Mouse (Mus musculus) heart, postnatal 14 days (tissue): ENCODE measurements around the gene Clcnkb. TPM values are rescaled to one million over a fixed set of nuclear protein-coding genes. Genes with fewer than 3 reads are reported as not detected.
A peak's percentile ranks its signal among the peaks of the same experiment; 100 is the strongest.

Experiments
- DNase-seq, 2 experiments: peaks; one replicate each; pipeline ENCODE4 v3.0.0; 2021 to 2022
- intact Hi-C: fragments of 180-260 bp; cut with DNase I; formaldehyde crosslinking; loops from one replicate; pipeline ENCODE4 v1.15.1; 2025
- long read RNA-seq, 2 experiments: library from polyadenylated mRNA; stranded (forward); transcript quantifications; one replicate each; pipeline ENCODE4 v2.0.0; 2021
- total RNA-seq, 2 experiments: library from RNA; stranded (reverse); gene quantifications; 2 replicates each; pipeline ENCODE4 v1.2.3; 2021

Gene Clcnkb
- 1 to 10 TPM in 1 of 2 experiments, under 1 TPM in 1; 0.83 to 1.5 TPM for total RNA-seq
- long read RNA-seq, experiment 1: 0 reads
- long read RNA-seq, experiment 2: 0 reads

DNA sequence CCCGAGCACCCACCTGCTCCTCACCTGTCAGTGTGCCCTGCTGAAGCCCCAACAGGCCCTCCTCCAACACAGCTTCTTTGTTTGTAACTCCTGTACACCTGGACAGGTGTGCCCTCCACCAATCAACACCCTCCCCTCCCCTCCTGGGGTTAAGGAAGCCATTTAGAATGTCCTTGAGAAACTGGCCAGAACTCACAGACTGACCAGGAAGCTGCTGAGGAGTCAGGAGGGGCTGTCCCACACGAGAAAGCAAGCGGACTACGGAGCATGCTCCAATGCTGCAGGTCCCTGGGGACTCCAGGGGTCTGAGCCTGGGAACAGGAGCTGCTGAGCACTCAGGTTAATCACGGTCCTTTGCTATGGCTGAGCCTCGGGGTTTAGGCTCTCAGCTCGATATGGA is at the start of gene Clcnkb:
Gene Clcnkb, minus strand, starts transcription at position 91 of the 400 bp plus-strand sequence.
- intact Hi-C loops: no loop called here
- no peak for DNase-seq

DNA sequence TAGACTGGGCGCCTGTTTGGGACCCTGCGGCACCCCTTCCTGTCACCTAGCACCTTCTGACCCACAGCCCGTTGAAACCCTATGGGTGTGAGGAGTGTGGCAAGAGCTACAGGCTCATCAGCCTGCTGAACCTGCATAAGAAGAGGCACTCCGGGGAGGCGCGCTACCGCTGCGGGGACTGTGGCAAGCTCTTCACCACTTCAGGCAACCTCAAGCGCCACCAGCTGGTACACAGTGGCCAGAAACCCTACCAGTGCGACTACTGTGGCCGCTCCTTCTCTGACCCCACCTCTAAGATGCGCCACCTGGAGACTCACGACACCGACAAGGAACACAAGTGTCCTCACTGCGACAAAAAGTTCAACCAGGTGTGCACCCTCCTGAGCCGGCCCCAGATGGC is 48.9 kb upstream of the Clcnkb start:
- intact Hi-C loops: no loop called here

DNA sequence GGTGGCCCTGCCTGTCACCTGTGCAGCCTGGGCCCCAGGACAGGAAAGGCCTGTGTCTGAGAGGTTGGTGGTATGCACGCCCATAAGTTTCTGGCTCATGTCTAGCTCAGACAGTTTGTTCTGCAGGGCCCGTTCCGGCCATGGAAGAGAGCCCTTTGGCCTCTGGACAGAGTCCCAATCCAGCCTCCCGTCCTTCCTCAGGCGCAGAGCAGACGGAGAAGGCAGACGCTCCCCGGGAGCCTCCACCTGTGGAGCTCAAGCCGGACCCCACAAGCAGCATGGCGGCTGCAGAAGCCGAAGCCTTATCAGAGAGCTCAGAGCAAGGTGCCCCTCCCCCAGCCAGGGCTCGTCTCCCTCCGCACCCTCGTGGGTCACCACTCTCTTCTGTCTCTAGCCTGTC is 47.7 kb upstream of the Clcnkb start:
- intact Hi-C loops: no loop called here
- no peak for DNase-seq

More for the DNA sequence above, 48.9 kb upstream of the Clcnkb start:
- no peak for DNase-seq

DNA sequence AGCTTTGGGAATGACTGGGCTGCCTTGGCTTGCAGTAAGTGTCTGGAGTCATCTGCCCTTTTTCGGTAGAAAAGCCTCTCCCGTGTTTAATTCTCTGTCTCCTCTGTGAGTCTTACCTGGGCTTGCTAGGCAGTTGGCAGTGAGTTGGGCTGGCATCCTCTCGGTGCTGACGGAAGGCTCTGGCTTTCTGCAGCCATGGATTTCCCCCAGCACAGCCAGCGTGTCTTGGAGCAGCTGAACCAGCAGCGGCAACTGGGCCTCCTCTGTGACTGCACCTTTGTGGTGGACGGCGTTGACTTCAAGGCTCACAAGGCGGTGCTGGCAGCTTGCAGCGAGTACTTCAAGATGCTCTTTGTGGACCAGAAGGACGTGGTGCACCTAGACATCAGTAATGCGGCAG is 45.8 kb upstream of the Clcnkb start:
- no peak for DNase-seq
- intact Hi-C loops: no loop called here

DNA sequence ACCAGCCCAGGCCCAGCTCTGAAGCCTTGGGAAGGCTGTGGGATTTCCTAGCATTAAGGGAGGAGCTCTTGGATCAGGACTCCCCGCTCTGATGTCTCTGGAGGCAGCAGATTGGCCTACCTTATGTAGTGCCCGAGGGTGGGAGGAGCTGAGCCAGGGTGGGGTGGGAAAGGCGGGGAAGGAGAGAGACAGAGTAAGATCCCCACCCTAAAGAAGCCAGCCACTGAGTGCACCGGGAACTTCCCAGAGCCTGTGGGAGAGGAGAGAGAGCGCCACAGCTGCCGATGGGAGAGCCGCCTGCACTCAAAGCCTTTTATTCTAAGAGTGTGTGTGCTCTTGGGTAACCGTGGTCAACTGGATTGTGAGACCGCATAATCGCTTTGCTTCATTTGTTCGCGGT is 45.3 kb upstream of the Clcnkb start:
- no peak for DNase-seq
- intact Hi-C loops: no loop called here

DNA sequence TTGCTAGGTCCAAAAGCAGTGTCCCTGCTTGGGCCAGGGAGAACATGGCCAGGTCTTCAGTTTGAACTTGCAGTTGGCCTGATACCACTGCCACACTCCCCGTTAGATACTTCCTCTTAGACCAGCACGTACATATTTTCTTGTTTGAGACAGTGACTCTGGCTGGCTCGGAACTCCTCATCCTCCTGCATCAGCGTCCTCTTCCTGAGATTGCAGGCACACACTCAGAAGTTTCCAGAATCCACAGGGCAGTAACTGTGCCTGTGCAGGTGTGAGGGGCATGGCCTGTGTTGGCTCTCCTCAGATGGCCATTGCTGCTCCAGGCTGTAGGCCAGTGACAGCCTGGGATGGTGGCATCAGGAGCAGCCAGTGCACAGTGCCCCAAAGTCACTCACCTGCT is 44.7 kb upstream of the Clcnkb start:
- no peak for DNase-seq
- intact Hi-C loops: no loop called here

DNA sequence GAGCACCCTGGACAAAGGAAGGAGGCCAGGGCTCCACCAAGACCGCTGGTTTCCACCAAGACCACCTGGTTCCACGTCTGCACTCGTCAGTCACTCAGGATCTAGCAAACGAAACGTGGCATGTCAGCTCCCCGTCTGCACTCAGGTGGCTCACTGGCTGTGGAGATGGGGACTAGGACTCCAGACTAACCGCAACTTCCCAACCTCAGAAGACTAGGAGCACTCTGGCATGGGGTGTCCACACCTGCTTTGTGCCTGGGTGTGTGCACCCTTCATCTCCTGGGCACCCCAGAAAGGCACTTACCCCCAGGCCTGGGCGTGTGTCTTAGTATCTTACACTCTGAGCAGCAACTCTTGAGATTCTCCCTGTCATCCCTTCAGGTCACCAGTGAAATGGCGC is 44.0 kb upstream of the Clcnkb start:
- DNase-seq: no peak
- intact Hi-C loops: no loop called here

DNA sequence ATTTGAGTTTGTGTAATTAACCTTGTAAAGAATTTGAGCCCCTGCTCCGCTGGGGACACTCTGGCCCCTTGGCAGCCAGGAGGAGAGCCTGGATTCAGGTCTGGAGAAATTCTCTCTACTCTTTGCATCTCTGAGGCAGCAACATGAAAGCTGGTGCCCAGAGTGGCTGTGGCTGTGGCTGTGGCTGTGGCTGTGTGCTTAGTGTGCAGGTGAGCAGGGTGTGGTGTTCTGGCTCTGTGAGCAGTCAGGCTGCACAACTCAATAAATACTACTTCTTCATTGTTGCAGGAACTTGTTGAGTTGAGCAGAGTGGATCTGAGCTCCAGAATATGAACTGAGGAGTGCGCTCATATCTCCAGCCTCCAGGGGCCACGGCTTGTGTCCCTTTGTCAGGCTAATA is 43.1 kb upstream of the Clcnkb start:
- intact Hi-C loops: no loop called here

DNA sequence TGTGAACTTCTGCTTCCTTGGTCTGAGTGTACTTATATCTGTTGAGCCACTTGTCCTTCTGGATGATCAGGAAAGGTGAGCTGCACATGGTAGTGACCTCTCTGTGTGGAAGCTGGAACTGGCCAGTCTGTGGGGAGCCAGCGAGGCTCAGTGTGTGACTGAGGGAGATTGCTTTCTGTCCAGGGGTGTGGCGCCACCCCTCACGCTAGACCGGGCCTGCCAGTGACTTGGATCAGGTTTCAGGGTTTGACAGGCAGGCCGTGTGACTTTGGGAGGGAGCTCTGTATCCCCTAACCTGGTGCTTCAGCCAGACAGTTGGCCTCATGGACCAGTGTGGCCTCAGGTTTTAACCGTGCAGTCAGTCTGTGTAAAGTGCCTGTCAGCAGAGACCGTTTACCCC is 42.4 kb upstream of the Clcnkb start:
- intact Hi-C loops: no loop called here
- peak in 1 of 2 experiments; percentile 35 for DNase-seq

More for the DNA sequence above, 43.1 kb upstream of the Clcnkb start:
- no peak for DNase-seq

DNA sequence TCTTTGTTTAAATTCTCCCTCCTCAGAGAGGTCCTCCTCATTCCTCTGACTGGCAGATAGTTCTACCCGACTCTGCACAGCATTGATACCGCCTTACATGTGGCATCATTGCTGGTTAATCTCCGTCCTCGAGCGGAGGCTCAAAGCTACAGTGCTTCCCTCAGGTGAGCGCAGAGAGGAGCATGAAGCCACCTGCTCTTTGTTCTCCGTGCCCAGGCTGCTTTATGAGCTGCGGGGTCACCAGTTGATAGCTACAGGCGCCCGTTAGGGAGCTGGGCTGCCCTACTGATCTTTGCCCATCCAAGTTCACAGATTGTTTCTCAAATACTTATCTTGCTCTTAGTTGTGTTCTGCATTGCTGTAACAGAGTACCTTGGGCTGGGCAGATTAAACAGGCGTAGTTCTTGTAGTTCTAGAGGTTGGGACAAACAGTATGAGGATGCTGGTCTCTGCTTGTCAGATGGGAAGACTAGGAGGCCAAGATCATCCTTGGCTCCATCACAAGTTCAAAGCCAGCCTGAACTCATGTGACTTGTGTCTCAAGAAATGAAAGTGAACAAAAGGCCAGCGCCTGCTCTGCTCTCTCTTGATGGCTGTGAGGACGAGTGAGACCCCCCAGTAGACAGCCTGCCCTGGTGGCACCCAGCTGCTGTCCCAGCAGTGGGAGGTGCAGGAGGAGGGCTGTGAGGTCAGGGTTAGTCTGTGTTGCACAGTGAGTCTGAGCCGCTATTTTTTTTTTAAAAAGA is 40.6 kb upstream of the Clcnkb start:
- no peak for DNase-seq
- intact Hi-C loops: no loop called here

DNA sequence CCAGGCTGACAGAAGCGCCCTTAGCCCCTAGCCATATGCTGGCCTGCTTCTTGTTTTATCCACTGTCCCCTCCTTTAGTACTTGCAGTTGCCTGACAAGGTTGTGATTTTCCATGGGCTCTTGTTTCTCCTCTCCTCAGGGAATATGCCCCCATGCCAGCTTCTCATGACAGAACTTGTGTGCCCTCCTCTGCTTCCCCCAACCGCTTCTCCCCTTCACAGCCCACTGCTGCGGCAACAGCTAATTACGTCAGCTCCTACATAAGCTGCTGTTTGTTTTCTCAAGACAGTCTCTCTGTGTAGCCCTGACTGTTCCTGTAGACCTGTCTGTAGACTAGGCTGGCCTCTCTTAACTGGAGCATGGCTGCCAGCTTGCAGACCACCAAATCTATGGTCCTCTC is 39.7 kb upstream of the Clcnkb start:
- DNase-seq: no peak
- intact Hi-C loops: no loop called here

DNA sequence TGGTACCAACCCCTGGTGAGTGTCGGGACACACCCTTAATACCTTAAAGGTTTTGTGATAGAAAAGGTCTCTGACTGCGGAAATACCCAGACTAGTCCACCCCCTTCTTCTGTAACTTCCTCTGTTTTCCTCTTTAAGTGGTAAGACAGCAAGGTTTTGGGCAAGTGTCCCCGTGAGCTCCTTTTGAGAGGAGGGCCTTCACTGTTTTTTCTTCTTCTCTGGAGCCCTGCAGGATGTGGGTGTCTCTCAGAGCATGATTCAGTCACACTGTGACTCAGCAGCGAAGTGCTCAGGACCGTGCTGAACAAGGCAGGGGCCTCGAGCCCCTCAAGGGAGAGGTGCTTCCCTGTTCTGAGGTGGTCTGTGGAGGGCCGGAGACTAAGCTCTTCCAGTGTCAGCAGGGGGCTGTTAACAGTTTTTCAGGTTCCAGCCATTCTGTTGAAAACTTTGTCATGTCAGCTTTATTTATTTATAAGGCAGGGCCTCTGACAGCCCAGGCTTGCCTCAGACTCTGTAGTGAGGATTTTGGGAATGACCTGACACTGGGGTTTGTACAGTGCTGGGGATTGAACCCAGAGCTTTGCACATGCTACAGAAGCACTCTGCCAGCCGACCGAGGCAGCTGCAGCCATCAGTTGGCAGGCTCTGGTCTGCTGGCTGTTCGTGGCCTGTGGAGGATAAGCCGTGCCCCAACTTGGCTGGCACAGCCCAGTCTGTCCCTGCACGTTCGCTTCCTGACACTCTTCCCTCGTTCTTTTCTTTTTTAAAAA is 39.0 kb upstream of the Clcnkb start:
- DNase-seq: peak in 1 of 2 experiments; percentile 23
- intact Hi-C loops: no loop called here

DNA sequence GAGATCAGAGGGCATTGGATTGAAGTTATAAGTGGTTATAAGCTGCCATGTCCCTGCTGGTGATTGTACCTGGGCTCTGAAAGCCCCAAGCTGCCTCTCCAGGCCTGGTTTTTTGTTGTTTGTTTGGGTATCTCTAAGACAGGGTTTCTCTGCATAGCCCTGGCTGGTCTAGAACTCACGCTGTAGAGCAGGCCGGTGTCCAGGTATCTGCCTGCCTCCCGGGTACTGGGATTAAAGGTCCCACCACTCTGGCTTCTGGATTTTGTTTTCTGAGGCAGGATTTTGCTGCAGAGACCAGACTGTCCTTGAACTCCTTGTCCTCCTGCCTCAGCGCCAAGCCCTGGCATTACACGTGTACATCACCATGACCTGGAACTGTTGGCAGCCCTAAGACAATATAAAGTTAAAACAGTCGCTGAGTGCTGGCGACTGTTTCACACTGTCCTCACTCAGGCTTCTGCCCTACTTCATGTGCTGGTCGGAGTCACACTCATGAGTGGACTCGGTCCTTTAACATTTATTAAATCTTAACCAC is 36.2 kb upstream of the Clcnkb start:
- intact Hi-C loops: no loop called here
- no peak for DNase-seq

DNA sequence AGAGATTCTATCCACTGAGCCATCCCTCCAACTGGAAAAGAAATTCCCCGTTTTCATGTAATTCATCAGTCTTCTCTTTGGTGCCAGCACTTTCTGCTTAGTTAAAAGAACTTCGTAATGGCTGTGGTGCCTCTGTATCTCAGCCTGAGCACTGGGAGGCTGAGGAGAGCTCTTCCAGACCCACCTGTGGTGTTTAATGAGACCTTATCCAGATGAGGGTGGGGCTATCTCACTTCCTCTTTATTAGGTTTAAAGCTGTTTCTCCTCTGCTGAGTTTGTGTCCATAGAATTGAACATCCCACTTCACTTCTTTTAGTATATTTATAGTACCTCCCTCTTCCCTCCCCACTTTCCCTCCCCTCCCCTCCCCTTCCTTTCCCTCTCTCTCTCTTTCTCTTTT is 35.4 kb upstream of the Clcnkb start:
- intact Hi-C loops: no loop called here
- DNase-seq: no peak

DNA sequence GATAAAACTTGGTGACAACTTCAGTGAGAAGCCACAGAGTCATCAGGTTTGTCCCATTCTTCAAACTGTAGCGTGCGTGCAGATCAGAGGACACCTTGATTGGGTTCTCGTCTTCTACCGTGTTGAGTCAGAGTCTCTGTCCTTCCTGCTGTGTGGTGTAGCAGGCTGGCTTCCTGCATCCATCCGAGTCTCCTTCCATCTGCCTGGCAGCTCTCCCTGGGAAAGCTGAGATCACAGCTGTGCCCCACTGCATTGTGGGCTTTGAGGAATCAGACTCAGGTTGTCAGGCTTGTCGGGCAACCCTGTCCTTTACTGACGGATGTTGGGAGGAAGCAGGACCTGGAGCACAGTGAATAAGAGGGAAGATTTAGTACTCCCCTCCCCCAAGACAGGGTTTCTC is 30.4 kb upstream of the Clcnkb start:
- DNase-seq: no peak
- intact Hi-C loops: no loop called here

DNA sequence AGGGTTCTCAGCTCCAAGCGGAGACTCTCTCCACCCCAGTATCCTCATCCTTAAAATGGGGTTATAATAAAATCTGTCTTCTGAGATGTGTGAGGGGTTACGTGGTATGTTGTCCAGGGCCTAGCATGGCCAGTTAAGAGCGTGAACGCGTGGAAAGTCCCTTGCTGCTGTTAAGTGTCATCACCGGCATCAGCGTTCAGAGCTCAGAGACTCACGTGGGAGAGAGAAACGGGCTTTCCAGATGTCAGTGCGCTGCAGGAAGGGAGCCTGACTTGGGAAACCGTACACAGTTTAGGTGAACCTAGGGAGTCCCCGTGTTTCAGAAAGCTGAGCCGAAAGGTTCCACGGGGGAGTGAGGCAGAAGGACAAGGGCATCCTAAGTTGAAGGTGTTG is 29.5 kb upstream of the Clcnkb start:
- intact Hi-C loops: no loop called here
- no peak for DNase-seq

DNA sequence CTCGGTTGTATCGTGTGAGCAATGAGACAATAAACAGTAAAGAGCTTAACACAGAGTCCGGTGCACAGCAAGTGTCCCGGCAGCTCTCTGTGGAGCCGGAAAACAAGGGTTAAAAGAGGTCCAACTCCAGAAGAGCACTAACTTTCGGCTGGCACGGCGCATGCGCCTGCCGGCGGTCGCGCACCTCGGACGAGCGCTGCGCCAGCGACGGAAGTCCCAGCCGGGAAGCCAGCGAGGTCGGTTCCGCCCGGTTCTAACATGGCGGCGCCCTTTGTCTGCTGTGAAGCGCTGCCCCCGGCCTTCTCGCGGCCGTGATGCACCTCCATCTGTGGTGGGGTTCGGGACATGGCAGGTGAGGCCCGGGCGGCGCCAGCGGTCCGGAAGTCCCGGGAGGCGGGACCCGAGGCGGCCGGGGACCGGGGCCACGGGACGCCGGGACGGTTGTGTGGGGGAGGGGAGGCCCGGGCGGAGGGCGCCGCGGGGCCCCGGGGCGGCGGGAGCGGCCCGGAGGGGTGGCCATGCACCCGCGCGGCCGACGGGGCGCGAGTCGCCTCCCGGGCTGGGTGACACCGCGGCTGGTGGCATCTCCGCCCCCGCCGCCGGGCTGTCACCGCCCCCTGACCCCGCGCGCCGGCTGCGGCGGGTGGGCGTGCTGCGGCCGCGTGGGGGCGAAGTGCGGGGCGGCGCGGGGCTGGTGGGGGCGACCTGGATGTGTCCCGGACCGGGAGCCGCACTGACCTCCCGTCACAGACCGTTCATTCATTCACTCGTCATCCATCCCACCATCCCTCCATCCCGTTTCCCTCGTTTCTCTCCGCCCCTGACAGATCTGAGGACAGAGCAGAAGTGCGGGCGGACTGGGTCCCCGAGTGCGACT is 28.9 kb upstream of the Clcnkb start, which contains the start of gene Zbtb17:
Gene Zbtb17, plus strand, starts transcription at position 204 of the 877 bp plus-strand sequence.
- peak; percentile 93 to 95 for DNase-seq
- intact Hi-C loops: no loop called here

DNA sequence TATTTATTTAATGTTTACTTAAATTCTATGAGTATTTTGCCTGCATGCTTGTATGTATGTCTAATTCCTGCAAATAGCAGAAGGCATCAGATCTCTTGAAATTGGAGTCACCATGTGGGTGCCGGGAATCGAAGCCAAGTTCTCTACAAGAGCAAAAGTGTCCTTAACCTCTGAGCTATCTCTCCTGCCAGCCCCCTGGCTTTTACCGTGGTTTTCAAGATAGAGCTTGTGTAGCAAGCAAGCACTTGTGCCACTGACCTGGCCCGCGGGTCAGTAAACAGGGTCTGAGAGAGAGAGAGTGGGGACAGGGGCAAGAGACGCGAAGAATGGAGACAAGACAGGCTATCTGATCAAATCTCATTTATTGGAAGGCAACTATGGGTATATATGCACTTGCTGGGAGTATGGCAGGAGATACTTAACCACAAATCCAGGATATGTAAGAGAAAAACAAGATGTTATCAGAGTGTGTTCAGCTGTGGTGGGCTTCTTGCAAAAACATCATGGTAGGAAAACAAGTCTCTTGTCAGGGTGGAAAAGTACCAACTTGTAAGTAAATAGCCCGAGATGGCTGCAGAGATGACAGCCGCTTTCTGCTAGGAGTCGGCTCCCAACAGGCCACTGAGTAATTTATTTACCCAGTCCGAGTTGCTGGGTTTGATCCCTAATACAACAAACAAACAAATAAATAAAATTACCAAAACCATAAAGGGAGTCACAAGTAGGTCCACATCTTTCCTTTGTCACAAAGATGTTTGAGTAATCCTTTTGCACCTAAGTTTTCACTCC is 28.0 kb upstream of the Clcnkb start:
- intact Hi-C loops: no loop called here
- no peak for DNase-seq

DNA sequence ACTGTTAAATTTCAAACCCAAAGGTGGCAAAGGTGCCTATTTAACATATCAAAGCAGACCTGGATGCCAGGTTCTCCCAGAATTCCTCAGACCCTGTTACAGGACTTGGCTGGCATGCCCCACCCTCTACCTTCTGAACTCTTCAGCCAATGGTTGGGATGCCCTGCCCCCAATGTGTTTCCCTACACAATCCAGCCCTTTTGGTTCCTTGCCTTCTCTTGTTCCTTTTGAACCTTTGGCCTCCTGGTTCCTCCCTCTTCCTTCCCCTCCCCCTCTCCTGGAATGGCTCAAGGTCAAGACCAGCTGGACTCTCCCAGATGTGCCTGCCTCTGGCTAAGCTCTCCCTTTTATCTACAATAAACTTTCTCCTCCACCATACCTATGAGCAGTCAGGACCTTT is 25.1 kb upstream of the Clcnkb start:
- no peak for DNase-seq
- intact Hi-C loops: no loop called here
